Mouse (Mus musculus) kidney, adult 2 months (tissue): ENCODE measurements at regions not wholly inside any gene's neighbourhood (a gene's known extent, or its start where the extent isn't known, plus 50 kb on each side); places are given as distances from the start of the nearest gene placed in this dataset.

Experiments used
- CTCF ChIP-seq: fragments of 200-500 bp; conservative IDR thresholded peaks from 2 replicates; pipeline ENCODE4 v1.5.1; 2011; ENCODE audit warnings: low read depth, mild to moderate bottlenecking, control low read depth, low read length, moderate library complexity, mixed read lengths; ENCODE audit not compliant: insufficient read depth, insufficient read length
- POLR2A ChIP-seq: fragments of 200-500 bp; IDR thresholded peaks from one replicate; pipeline ENCODE4 v1.6.1; 2011; ENCODE audit warnings: low read depth, low read length, control low read depth

DNA sequence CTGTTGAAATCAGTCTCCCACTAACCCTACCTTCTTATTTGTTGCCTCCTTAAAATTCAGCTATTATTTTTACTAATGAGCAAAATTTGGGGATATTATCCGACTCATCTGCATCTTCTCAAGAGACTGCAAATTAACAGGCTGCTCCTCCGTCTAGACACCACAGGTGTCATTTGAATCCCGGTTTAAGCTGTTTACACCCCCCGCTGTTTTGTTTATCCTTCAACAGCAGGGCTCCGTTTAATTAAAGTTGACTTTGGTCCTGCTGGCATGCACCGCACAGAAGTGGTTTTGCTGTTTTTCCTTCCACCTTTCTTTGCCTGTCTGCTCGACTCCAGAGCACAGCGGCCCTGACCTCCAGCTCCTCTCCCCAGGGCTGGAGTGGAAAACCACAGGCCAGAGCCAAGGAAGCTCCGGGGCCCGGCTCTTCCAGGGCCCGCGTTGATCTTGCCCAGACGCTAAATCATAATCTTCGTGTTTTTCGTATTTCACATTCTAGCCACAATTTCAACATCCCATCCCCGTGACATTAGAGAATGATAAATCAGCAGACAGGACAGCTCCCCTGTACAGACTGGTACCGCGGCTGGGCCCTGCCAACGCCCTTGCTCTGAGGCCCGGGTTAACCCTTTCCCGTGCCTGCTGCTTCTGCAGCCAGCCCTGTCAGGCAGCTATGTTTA, 64.6 kb upstream of the Bnc1 start:
- TF ChIP-seq CTCF (no peak), POLR2A (no peak)
